Mouse (Mus musculus) naive thymus-derived CD4-positive, alpha-beta T cell, adult 2 months (primary cell): ENCODE measurements around the gene Iqsec2.

Experiments
- DNase-seq: peaks from one replicate; pipeline ENCODE4 v3.0.0-alpha.2; 2011; ENCODE audit warnings: low read depth

The Iqsec2 gene

DNA sequence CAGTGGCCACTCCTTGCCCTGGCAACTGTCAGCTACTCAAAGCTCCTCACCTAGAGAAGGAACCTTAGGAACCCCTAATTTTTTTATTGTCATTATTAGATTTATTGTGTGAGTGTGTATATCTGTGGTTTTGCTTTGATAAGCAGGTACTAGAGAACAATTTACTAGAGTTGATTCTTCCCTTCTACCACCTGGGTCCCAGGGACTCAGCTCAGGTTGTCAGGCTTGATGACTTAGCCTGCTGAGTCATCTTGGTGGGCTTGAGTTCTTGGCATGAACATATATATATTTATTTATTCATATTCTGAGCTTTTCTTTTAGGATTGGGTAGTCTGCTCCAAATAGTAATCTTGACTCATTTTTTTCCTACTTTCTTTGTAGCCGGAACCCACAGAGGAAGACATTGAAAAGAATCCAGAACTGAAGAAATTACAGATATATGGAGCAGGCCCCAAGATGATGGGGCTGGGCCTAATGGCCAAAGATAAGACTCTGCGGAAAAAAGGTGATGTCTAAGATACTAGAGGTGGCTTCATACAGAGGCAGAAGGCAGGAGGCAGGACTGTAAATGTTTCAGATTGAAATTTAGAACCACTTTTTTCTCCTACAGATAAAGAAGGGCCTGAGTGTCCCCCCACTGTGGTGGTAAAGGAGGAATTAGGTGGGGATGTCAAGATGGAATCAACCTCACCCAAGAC, 100.6 kb downstream of the Iqsec2 start:
- no peak for DNase-seq

DNA sequence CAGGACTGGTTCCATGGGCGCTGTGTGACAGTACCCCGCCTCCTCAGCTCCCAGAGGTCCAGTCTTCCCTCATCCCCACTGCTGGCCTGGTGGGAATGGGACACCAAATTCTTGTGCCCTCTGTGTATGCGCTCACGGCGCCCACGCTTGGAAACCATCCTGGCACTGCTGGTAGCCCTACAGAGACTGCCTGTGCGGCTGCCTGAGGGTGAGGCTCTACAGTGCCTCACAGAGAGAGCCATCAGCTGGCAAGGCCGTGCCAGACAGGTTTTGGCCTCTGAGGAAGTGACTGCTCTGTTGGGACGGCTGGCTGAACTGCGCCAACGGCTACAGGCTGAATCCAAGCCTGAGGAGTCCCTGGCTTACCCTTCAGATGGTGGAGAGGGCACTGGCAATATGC, 127.1 kb downstream of the Iqsec2 start:
- DNase-seq = no peak
